Mouse (Mus musculus) bone marrow macrophage, adult 2 months (primary cell): ENCODE results near the gene Hps3.

Experiments used
- CTCF ChIP-seq: IDR thresholded peaks from 2 replicates; pipeline ENCODE4 v1.5.1; 2012; ENCODE audit warnings: low read depth, mild to moderate bottlenecking, low read length, moderate library complexity
- POLR2A ChIP-seq: IDR thresholded peaks from 2 replicates; pipeline ENCODE4 v1.6.1; 2012; ENCODE audit warnings: mild to moderate bottlenecking, low read depth, low read length, borderline replicate concordance

DNA sequence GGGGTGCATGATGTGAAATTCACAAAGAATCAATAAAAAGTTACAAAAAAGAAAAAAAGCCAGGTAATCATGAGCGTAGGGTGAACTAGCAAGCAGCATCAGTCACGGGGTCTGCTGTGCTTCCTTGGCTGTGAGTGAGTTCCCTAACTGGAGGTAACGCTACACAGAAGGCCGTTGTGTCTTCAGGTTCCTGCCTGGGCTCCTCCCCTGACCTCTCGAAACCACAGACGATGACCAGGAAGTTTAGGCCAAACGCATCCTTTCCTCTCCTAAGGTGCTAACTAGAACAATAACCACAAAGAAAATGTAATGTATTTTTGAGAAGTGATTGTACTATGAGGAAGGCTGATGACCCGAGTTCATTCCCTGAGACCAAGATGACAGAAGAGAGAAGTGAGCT is 30.7 kb downstream of the Hps3 start:
- TF ChIP-seq POLR2A, result no peak
- no peak for TF ChIP-seq CTCF
